Mouse (Mus musculus) Muller cell, postnatal 12 days (primary cell): Measurements from ENCODE around the gene Cym.

Source experiments
- DNase-seq: peaks from one replicate; pipeline ENCODE4 v3.0.0-alpha.2; 2015; ENCODE audit errors: inconsistent ontology term

Gene Cym

DNA sequence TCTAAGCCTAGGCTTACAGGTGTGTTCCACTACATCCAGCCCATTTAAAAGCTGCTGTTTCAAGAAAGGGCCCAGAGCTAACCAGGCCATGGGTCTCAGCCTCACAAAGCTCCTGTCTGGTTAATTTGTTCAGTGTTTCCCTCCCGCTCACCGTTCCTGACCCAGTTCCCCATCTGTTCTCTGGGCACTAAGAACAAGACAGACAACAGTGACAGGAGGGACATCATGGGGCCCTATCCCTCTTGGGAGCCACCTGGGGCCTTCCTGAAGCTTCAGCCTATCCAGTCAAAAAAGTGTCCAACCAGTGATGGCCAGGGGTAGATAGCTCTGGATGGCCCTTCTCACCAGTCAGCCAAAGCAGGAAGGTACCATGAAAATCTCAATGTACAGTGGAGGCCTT lies 58.8 kb downstream of the Cym start:
- DNase-seq, result no peak
